Mouse (Mus musculus) c-Kit-negative CD71-positive TER-119-positive erythroid progenitor cells, embryonic 14.5 days (primary cell): ENCODE results near the gene Trmt2a.

Experiments
- DNase-seq: peaks from one replicate; pipeline ENCODE4 v3.0.0-alpha.2; 2013; ENCODE audit warnings: low read depth, low spot score

The Trmt2a gene

GRCm38 (mm10) chr16:18248433-18249363 is at the start of gene Trmt2a, which contains the start of gene Ranbp1:
Gene Trmt2a, plus strand, starts transcription at chr16:18248679.
Gene Ranbp1, minus strand, starts transcription at chr16:18248732.
- DNase-seq: peak; percentile 90

- no peak for DNase-seq
These were observed 48.4 kb upstream of the Trmt2a start for GRCm38 (mm10) chr16:18200062-18200461.

- no peak for DNase-seq
These were observed 46.9 kb upstream of the Trmt2a start for GRCm38 (mm10) chr16:18201620-18202019.

GRCm38 (mm10) chr16:18202061-18202460 is 46.4 kb upstream of the Trmt2a start:
- no peak for DNase-seq

GRCm38 (mm10) chr16:18203430-18204091 is 44.9 kb upstream of the Trmt2a start:
- no peak for DNase-seq

GRCm38 (mm10) chr16:18210701-18211416 is 37.6 kb upstream of the Trmt2a start:
- DNase-seq: peak; percentile 8

GRCm38 (mm10) chr16:18211417-18212171 is 36.9 kb upstream of the Trmt2a start:
- DNase-seq: peak; percentile 30

- no peak for DNase-seq
These were observed 34.8 kb upstream of the Trmt2a start for GRCm38 (mm10) chr16:18213689-18214088.

- DNase-seq: no peak
These were observed 33.6 kb upstream of the Trmt2a start for GRCm38 (mm10) chr16:18214858-18215257.

GRCm38 (mm10) chr16:18217579-18217978 is 30.9 kb upstream of the Trmt2a start, which contains the start of gene Ccdc188:
Gene Ccdc188, plus strand, starts transcription at chr16:18217879.
- no peak for DNase-seq

GRCm38 (mm10) chr16:18218580-18218996 is 29.9 kb upstream of the Trmt2a start:
- no peak for DNase-seq

GRCm38 (mm10) chr16:18220001-18220400 is 28.5 kb upstream of the Trmt2a start:
- DNase-seq: no peak

- DNase-seq: no peak
These were observed 27.5 kb upstream of the Trmt2a start for GRCm38 (mm10) chr16:18220856-18221542.

GRCm38 (mm10) chr16:18221543-18221898 is 27.0 kb upstream of the Trmt2a start:
- no peak for DNase-seq

- no peak for DNase-seq
These were observed 26.3 kb upstream of the Trmt2a start for GRCm38 (mm10) chr16:18222188-18222587.

GRCm38 (mm10) chr16:18227187-18227586 is 21.3 kb upstream of the Trmt2a start:
- no peak for DNase-seq

- DNase-seq: no peak
These were observed 20.5 kb upstream of the Trmt2a start for GRCm38 (mm10) chr16:18227897-18228422.

- no peak for DNase-seq
These were observed 19.6 kb upstream of the Trmt2a start for GRCm38 (mm10) chr16:18228856-18229255.

GRCm38 (mm10) chr16:18229622-18230021 is 18.9 kb upstream of the Trmt2a start:
- no peak for DNase-seq

GRCm38 (mm10) chr16:18230617-18231016 is 17.9 kb upstream of the Trmt2a start:
- no peak for DNase-seq
